Mouse (Mus musculus): ENCODE measurements around the gene Ctnnal1. TPM values are rescaled to one million over a fixed set of nuclear protein-coding genes. Genes with fewer than 3 reads are reported as not detected.

The Ctnnal1 gene
- 1 to 10 TPM in 1 of 2 experiments, under 1 TPM in 1; 0.60 to 1.1 TPM for total RNA-seq (2023)

DNA sequence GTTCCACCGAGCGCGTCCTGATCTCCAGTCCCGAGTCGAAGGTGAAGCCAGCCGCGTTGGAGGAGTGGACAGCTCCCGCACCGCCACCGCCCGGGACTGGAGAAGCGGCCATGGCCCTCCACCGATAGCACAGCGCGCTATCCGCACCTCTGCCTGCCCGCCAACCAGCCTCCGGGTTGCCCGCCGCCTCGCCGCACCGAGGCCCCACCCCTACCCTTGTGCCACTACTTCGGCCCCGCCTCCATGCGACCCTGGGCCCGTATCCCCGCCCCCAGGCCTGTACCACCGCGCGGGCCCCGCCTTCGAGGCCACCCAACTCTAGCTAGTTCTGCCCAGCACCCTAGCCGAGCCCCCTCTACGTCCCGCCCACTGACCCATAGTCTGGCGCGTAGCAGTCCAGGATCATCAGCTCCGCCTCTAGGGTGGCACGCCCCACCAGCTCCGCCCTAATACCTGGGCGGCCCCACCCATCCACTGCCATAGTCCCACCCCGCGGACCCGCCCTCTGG, at the start of gene Ctnnal1:
Gene Ctnnal1, minus strand, starts transcription at position 186 of the 509 bp plus-strand sequence.

DNA sequence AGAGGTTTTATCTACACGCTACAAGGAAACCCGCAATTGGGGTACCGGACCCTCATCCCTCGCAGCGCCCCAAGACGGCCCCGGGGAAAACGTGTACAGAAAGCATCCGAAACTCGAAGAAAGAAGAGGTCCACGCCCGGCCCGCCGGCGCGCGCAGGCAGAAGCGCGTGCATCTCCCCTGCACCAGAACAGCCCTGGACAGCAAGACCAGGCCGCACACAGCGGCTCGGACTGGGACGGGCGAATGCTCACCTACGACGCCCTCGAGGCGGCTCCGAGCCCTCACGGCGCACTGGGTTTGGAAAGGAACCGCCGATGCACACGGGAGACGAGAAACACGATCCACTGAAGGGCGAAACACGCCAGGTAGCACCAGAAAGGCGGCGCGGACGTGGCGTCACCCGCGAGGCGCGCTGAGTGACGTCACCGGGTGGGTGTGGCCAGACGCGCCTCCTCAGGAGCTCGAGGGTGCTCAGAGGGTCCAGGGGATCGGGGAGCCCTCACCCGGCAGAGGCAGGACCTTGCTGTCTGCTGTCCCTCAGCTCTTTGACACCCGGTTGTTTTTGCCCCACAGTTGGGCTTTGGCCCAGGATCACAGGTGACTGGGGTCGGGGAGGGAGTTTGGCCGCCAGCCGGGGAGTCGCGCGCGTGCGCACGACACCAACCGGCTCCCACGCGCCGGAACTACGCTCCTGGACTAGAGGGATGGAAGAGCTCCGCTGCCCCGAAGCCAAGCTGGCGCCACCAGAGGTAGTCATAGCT, 62.9 kb downstream of the Ctnnal1 start, which contains the start of the genes Elp1 and Fam206a:
Gene Elp1, minus strand, starts transcription at position 425 of the 762 bp plus-strand sequence.
Gene Fam206a, plus strand, starts transcription at position 439 of the 762 bp plus-strand sequence.

Other genes starting within 250 kb of the Ctnnal1 start
- gene Gm26657, start 125.1 kb downstream of the Ctnnal1 start, total RNA-seq (2023): not detected
- 1 to 10 TPM; 2.0 to 2.2 TPM for gene Actl7b, start 123.7 kb downstream of the Ctnnal1 start, total RNA-seq (2023)
- not detected for gene Actl7a, start 121.8 kb downstream of the Ctnnal1 start, total RNA-seq (2023)
- 10 to 100 TPM; 71.7 to 75.4 TPM for gene Elp1, start 62.9 kb downstream of the Ctnnal1 start, total RNA-seq (2023)
- gene Fam206a, start 62.8 kb downstream of the Ctnnal1 start, total RNA-seq (2023): 1 to 10 TPM; 7.0 to 8.5 TPM
- gene Tmem245, start 82.2 kb upstream of the Ctnnal1 start, total RNA-seq (2023): 10 to 100 TPM; 15.3 to 18.4 TPM
- gene Frrs1l, start 125.2 kb upstream of the Ctnnal1 start, total RNA-seq (2023): not detected

Measured in neutrophil, adult 59 days (primary cell).